Mouse (Mus musculus): ENCODE data around the gene Ift43. TPM values are rescaled to one million over a fixed set of nuclear protein-coding genes. Genes with fewer than 3 reads are reported as not detected.

Gene Ift43
- polyA plus RNA-seq, 1 experiment from 2014 or later: 61.0 TPM

GRCm38 (mm10) chr12:86182414-86182813 lies 100.1 kb downstream of the Ift43 start:
- no peak for TF ChIP-seq CTCF (IDR thresholded peaks at IDR 0.05; ENCODE audit: low read depth)
- no peaks in the 10 kb centered on the region for H3K9me3 ChIP-seq (ENCODE audit: control insufficient read depth)
- 89% methylated on average over 1 of the region's 1 CpGs for WGBS
- no peak overlapping the region for H3K27ac ChIP-seq (ENCODE audit: low read depth, low read length)
- no peak overlapping the region for H3K4me3 ChIP-seq (ENCODE audit: low read depth, low read length)
- H3K36me3 ChIP-seq (ENCODE audit: control insufficient read depth, insufficient read depth): no peaks in the 10 kb centered on the region
- H3K4me1 ChIP-seq (replicated peaks; ENCODE audit: control insufficient read depth, insufficient read depth, low read length): no peaks in the 10 kb centered on the region
- no peak for ATAC-seq
- H3K4me2 ChIP-seq (replicated peaks; ENCODE audit: low read depth): no peak overlapping the region
- no peaks in the 10 kb centered on the region for H3K27me3 ChIP-seq (replicated peaks; ENCODE audit: control insufficient read depth, insufficient read depth, low read length)
- no peak overlapping the region for H3K9ac ChIP-seq (ENCODE audit: low read depth, low read length)

GRCm38 (mm10) chr12:86188161-86188560 lies 105.8 kb downstream of the Ift43 start:
- TF ChIP-seq CTCF (IDR thresholded peaks at IDR 0.05; ENCODE audit: low read depth): peak; percentile 59
- Histone ChIP-seq H3K9me3 (ENCODE audit: control insufficient read depth) (no peaks in the 10 kb centered on the region), H3K27ac (ENCODE audit: low read depth, low read length) (no peak overlapping the region), H3K27me3 (replicated peaks; ENCODE audit: control insufficient read depth, insufficient read depth, low read length) (no peaks in the 10 kb centered on the region), H3K4me1 (replicated peaks; ENCODE audit: control insufficient read depth, insufficient read depth, low read length) (no peaks in the 10 kb centered on the region), H3K36me3 (ENCODE audit: control insufficient read depth, insufficient read depth) (no peaks in the 10 kb centered on the region), H3K4me3 (ENCODE audit: low read depth, low read length) (no peak overlapping the region), H3K9ac (ENCODE audit: low read depth, low read length) (no peak overlapping the region), H3K4me2 (replicated peaks; ENCODE audit: low read depth) (no peak overlapping the region)
- WGBS: 50% methylated on average over 5 of the region's 5 CpGs
- ATAC-seq: no peak

GRCm38 (mm10) chr12:86189601-86190323 lies 107.4 kb downstream of the Ift43 start:
- Histone ChIP-seq H3K4me3 (ENCODE audit: low read depth, low read length) (no peak overlapping the region), H3K27me3 (replicated peaks; ENCODE audit: control insufficient read depth, insufficient read depth, low read length) (no peaks in the 10 kb centered on the region), H3K9ac (ENCODE audit: low read depth, low read length) (no peak overlapping the region), H3K9me3 (ENCODE audit: control insufficient read depth) (no peaks in the 10 kb centered on the region), H3K4me2 (replicated peaks; ENCODE audit: low read depth) (no peak overlapping the region), H3K36me3 (ENCODE audit: control insufficient read depth, insufficient read depth) (no peaks in the 10 kb centered on the region), H3K4me1 (replicated peaks; ENCODE audit: control insufficient read depth, insufficient read depth, low read length) (no peaks in the 10 kb centered on the region), H3K27ac (ENCODE audit: low read depth, low read length) (no peak overlapping the region)
- TF ChIP-seq CTCF (IDR thresholded peaks at IDR 0.05; ENCODE audit: low read depth): no peak
- ATAC-seq: no peak
- WGBS: 20% methylated on average over 19 of the region's 19 CpGs

GRCm38 (mm10) chr12:86192036-86192449 lies 109.7 kb downstream of the Ift43 start:
- WGBS: 55% methylated on average over 15 of the region's 15 CpGs
- no peak overlapping the region for H3K4me2 ChIP-seq (replicated peaks; ENCODE audit: low read depth)
- H3K4me3 ChIP-seq (ENCODE audit: low read depth, low read length): no peak overlapping the region
- no peaks in the 10 kb centered on the region for H3K4me1 ChIP-seq (replicated peaks; ENCODE audit: control insufficient read depth, insufficient read depth, low read length)
- H3K9ac ChIP-seq (ENCODE audit: low read depth, low read length): no peak overlapping the region
- no peak for ATAC-seq
- no peaks in the 10 kb centered on the region for H3K36me3 ChIP-seq (ENCODE audit: control insufficient read depth, insufficient read depth)
- no peak overlapping the region for H3K27ac ChIP-seq (ENCODE audit: low read depth, low read length)
- H3K27me3 ChIP-seq (replicated peaks; ENCODE audit: control insufficient read depth, insufficient read depth, low read length): no peaks in the 10 kb centered on the region
- H3K9me3 ChIP-seq (ENCODE audit: control insufficient read depth): no peaks in the 10 kb centered on the region
- no peak for TF ChIP-seq CTCF (IDR thresholded peaks at IDR 0.05; ENCODE audit: low read depth)

GRCm38 (mm10) chr12:86196944-86197343 lies 114.6 kb downstream of the Ift43 start:
- no peaks in the 10 kb centered on the region for H3K36me3 ChIP-seq (ENCODE audit: control insufficient read depth, insufficient read depth)
- no peaks in the 10 kb centered on the region for H3K9me3 ChIP-seq (ENCODE audit: control insufficient read depth)
- TF ChIP-seq CTCF (IDR thresholded peaks at IDR 0.05; ENCODE audit: low read depth): no peak
- 86% methylated on average over 7 of the region's 7 CpGs for WGBS
- H3K27me3 ChIP-seq (replicated peaks; ENCODE audit: control insufficient read depth, insufficient read depth, low read length): no peaks in the 10 kb centered on the region
- ATAC-seq: no peak
- no peak overlapping the region for H3K9ac ChIP-seq (ENCODE audit: low read depth, low read length)
- no peaks in the 10 kb centered on the region for H3K4me1 ChIP-seq (replicated peaks; ENCODE audit: control insufficient read depth, insufficient read depth, low read length)
- H3K27ac ChIP-seq (ENCODE audit: low read depth, low read length): no peak overlapping the region
- H3K4me3 ChIP-seq (ENCODE audit: low read depth, low read length): no peak overlapping the region
- H3K4me2 ChIP-seq (replicated peaks; ENCODE audit: low read depth): no peak overlapping the region

- no peaks in the 10 kb centered on the region for H3K4me1 ChIP-seq (replicated peaks; ENCODE audit: control insufficient read depth, insufficient read depth, low read length)
- no peaks in the 10 kb centered on the region for H3K36me3 ChIP-seq (ENCODE audit: control insufficient read depth, insufficient read depth)
- no peak overlapping the region for H3K9ac ChIP-seq (ENCODE audit: low read depth, low read length)
- 18% methylated on average over 8 of the region's 8 CpGs for WGBS
- no peak overlapping the region for H3K4me3 ChIP-seq (ENCODE audit: low read depth, low read length)
- TF ChIP-seq CTCF (IDR thresholded peaks at IDR 0.05; ENCODE audit: low read depth): no peak
- no peaks in the 10 kb centered on the region for H3K27me3 ChIP-seq (replicated peaks; ENCODE audit: control insufficient read depth, insufficient read depth, low read length)
- H3K4me2 ChIP-seq (replicated peaks; ENCODE audit: low read depth): no peak overlapping the region
- no peak for ATAC-seq
- no peak overlapping the region for H3K27ac ChIP-seq (ENCODE audit: low read depth, low read length)
- no peaks in the 10 kb centered on the region for H3K9me3 ChIP-seq (ENCODE audit: control insufficient read depth)
Observed at GRCm38 (mm10) chr12:86203443-86204057, 121.2 kb downstream of the Ift43 start.
